Mouse (Mus musculus): ENCODE data around the gene Gpc5.
"Not testable (repeated sequence)": the region's sequence is repeated elsewhere in the genome, so short reads cannot be mapped to it uniquely, and the experiment has no call there.

Gene Gpc5

DNA sequence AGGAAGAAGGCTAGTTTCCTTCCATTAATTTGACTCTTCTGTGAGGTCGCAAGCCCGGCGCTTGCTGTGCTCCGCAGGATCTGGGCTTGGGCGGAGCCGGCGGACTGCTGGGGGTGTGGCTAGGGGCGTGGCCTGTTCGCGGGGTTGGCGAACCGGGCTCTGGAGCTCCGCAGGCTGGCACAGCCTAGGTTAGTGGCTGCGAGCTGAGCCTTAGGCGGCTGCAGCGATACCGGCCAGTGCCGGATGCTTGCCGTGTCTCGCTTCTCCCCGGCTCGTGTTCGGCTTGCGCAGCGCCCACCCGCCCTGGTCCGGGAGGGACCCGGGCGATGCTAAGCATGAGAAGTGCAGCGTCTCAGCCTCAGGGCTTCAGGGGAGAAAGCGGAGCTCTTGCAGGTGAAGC is at the start of gene Gpc5:
TSS of gene Gpc5 (plus strand) at position 135 of the 400 bp plus-strand sequence.
- peak; percentile 93 for DNase-seq (ENCODE audit: extremely low spot score)

DNA sequence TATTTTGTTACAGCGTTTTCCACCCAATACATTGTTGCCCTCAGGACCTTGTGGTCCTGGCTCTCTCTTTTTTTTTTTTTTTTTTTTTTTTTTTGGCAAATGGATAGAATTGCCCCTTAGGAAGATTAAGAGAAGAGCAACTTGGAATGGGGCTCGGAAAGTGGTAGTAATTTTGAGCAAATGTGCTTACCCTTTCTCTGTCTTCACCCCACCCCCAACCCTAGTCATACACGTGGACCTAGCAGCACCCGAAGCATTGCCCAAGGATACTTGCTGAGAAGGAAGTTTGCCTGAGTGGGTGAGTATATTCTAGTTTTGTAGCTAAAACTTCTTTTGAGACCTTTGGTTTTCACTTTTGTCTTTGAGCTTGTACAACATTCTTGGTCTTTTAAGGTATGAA is 49.4 kb upstream of the Gpc5 start:
- DNase-seq (ENCODE audit: extremely low spot score) = peak; percentile 56

DNA sequence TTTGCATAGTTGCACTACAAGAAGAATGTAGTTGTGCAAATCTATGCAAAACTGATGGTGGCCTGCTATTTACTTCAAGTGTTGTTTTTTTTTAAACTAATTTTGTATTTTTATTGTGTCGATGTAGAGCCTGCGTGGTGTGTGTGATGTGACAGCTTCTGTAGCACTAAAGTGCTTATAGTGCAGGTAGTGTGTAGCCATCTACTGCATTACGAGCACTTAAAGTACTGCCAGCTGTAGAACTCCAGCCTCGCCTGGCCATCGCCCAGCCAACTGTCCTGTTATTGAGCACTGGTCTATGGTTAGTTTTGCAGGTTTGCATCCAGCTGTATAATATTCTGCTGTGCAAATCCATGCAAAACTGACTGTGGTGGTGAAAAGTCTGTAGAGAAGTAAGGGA is 48.0 kb upstream of the Gpc5 start:
- DNase-seq (ENCODE audit: extremely low spot score) = no peak

DNA sequence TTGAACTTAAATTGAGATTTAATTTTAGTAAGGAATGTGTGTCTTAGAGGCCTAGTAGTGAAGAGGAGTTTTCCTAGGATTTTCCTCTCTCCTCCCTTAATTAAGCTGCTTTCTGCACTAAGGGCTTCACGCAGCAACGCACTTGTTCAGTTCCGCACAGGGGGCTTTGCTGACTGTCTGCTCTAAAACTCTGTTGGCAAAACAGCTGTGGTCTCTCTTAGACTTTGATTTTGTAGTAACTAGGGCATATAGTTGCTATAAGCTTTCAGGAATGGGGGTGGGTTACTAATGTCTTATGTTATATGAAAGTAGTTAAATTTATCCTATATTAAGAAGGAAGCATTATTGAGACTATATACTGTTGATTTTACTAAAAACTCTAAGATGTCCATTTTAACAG is 46.3 kb upstream of the Gpc5 start:
- DNase-seq (ENCODE audit: extremely low spot score) = no peak

DNA sequence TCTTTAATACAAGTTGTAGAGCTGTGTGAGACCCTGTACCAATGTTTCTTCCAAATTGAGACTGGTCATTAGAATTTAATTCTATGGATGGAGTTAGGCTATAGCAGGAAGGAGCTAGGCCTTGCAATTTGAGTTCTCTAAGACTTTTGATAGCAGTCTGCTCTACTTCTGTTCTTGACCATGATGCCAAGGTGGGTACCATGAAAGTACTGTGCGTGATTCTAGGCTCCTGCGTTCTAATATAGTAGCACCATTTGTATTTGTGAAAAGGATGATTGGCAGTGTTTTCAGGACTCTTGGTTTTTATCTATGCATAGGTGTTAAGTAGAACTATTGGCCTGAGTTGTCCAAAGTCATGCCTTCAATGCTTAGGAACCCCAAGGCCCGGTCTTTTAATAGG is 44.7 kb upstream of the Gpc5 start:
- DNase-seq (ENCODE audit: extremely low spot score) = no peak

DNA sequence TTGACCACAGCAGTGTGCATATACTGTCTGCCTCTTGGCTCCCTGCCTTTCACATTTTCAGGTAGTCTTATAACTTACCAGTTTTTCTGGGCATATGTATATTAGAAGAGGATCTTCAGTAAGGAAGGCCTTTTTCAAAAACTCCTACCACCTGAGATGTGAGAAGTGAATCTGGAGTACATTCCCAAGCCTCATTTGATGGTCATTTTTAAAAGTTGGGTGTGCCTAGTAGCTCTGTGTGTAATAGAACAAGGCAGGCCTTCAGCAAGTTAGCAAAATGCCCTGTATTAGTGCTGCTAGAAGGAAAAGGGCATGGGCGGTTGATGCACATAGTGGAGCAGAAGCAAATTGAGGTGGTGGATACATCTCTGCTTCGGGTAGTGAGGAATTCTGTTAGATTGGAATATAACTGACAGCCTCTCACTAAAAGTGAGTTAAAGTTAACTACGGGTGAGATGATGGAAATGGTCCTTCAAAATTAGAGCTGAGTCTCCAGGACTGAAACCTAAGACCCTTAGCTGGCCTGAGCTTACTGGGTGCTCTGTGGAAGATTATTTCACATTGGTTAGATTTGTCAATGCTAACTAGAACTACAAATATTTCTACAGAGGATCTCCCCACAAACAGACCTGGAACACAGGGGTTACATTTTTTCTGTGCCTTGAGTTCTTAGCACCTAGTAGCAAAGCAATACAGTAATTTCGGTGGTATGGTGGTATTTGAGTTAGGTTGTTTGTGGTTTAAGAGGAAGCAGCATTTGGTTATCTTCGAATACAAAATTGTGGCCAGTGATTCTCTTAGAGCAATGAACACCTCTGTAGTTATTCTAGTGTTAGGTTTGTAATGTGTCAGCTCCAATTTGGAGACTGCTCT is 43.8 kb upstream of the Gpc5 start:
- peak; percentile 38 for DNase-seq (ENCODE audit: extremely low spot score)

DNA sequence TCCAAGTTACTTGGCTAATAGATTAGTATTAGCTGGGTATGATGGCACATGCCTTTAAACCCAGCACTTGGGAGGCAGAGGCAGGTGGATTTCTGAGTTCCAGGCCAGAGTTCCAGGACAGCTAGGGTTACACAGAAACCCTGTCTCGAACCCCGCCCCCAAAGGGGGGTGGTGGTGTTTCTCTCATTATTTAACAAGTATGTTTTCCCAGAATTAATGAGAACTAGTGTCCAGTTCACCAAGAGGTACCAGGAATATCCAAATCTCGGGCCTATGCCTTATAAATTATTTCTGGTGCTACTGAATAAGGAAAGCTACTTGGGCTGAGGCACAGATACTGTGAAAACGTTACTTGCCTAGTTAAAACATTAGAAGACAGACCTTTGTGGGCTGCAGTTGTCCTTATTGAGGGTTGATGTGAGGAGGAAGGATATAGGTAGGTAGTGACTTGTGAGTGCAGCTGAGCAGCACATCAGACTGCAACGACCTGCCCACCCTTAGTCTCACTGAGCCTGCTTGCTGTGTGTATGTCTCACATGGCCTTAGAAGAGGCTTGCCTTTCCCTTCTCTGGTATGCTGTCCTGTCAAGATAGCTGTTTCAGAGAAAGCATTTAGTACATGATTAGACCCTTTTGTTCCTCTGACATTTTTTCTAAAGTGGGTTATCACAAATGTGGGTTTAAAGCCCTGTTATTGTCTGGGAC is 43.0 kb upstream of the Gpc5 start:
- DNase-seq (ENCODE audit: extremely low spot score) = peak; percentile 61

DNA sequence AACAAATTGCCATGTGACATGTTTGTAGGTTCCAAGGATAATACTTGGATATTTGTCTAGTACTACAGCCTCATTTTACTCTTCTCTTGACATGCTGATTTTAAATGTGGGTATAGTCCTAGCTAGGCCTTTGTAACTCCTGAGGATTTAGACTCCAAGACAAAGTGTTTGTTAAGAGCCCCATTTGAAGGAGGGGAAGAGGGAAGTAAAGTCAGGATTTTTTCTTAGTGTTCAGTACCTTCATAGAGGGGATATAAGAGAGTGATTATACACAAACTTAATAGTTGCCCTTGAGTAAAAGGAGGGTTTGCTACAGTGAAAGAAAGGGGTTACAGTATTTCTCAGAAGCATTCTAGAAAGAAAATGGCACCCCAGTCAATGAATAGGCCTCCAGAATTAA is 42.2 kb upstream of the Gpc5 start:
- DNase-seq (ENCODE audit: extremely low spot score) = no peak

DNA sequence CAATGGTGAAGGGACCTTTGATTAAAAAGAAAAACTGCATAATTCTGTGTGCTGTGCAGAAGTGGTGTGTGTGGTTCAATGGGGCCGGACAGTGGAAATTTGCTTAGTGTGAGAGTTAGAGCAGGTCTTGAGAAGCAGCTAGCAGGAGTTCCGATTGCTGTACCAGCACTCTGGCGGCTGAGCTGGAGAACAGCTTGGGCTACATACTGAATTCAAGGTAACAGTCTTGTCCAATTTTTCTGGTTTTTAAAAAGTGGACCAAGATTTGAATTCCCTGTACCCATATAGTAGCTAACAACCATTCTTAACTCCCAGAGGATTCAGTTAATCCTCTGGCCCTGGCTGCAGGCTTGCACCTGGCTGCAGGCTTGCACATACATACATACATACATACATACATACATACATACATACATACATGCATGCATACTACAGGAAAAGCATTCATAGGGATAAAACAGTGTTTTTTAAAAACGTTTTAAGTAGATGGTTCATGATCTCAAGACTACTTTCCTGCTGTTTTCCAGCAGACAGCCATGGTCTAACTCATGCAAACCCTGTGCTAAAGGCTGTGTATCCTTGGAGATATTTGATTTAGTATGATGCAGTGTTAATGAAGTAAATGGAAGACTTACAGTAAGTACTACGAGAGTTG is 40.8 kb upstream of the Gpc5 start:
- no peak for DNase-seq (ENCODE audit: extremely low spot score)

DNA sequence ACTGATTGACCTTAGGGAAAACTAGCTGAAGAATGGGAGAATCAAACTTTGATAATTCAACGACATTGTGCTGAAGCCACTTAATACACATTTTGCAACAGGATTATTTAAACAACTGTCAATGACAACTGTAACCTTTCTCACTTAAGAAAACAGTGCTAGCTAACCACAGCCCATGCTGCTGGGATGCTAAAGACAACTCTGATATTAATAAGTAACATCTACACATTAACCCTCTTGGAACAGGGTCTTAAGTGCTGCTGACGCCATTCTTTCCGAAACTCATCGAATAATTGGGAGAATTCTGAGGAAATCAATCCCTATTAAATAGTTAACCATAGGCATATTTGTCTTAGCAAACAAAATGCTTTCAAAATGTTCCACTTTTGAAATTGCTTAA is 39.6 kb upstream of the Gpc5 start:
- no peak for DNase-seq (ENCODE audit: extremely low spot score)

DNA sequence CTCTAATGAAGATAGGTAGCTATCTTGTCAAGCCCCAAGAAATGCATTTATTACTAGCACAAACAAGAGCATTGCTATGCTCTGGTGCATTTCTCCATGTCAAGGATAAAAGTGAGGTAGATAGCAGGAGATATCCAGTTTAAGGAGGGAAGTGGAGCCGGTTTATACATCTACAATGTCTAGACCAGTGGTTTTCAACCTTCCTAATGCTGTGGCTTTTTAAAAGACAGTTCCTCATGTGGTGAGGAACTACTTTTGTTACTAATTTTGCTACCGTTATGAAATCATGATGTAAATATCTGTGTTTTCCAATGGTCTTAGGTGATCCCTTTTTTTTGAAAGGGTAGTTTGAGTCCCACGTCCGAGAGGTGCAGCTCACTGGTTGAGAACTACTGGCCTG is 37.8 kb upstream of the Gpc5 start:
- no peak for DNase-seq (ENCODE audit: extremely low spot score)

DNA sequence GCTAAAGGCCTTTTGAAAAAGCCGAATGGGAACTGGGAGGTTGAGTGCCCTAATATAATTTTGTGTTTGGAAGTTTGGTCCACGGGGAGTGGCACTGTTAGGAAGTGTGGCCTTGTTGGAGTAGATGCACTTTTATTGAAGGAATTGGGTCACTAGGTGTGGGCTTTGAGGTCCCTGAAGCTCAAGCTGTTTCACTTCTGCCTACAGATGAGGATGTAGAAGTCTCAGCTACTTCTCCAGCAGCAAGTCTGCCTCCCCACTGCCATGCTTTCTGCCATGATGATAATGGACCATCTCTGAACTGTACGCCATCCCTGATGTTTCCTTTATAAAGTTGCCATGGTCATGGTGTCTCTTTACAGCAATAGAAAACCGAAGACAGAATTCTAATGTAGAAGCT is 34.5 kb upstream of the Gpc5 start:
- DNase-seq (ENCODE audit: extremely low spot score) = no peak

DNA sequence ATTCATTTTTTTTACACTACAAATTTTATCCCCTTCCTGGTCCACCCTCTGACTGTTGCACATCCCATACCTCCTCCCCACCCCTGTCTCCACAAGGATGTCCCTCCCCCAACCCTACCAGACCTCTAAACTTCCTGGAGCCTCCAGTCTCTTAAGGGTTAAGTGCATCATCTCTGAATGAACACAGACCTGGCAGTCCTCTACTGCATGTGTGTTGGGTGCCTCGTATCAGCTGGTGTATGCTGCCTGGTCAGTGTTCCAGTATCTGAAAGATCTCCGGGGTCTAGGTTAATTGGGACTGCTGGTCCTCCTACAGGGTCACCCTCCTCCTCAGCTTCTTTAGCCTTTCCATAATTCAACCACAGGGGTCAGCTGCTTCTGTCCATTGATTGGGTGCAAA is 25.9 kb upstream of the Gpc5 start:
- not testable (repeated sequence) for DNase-seq (ENCODE audit: extremely low spot score)

DNA sequence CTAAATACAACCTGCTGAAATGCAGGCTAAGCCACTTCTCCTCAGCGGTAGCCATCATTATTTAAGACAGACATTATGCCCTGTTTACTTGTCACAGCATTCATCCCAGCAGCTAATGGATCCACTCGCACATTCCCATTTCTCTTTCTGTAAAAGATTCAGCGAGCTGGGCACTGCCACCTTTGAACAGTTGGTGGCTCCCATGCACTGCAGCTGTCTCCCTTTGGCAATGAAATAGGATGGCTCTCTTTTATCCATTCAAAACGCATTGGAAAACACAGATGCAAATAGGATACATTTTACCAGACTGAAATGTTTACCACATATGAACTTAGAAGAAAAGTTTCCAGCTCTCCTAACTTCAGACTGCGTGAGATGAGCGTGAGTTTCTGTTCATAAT is 21.5 kb upstream of the Gpc5 start:
- DNase-seq (ENCODE audit: extremely low spot score) = no peak

DNA sequence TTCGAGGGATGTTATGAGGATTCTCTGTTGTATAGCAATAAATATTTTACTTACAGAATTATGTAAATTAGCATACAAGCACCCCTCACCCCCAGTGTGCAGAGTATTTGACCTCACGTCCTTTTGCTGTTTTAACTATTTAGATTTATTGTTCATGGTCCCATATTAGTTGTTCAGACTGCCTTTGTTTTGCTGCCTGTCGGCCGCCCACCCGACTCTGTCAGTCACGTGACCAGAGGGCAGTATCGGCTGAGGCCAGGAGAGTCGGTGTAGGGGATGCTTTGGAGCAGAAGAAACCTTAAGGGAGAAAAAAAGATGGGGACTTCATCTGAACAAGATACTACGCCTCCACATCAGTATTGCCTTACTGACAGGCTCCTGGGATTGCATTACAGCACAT is 14.7 kb upstream of the Gpc5 start:
- DNase-seq (ENCODE audit: extremely low spot score) = no peak

DNA sequence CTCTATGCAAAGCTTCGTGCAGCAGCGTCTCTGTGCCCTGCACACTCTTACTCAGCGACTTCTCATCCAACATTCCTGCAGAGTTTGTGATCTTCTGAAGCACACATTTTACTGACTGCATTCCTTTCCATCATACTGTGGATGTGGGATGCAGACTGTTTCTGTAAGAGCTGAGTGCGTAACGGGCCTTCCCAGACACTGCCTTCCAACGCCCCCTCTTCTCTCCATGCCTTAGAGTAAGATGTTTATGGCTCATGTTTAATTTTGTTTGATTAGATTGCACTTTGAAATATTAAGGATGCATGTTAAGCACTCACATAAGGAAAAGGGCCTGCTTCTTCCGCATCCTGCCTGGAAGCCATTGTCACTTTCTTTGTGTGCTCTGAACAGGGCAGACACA is 14.0 kb upstream of the Gpc5 start:
- no peak for DNase-seq (ENCODE audit: extremely low spot score)

DNA sequence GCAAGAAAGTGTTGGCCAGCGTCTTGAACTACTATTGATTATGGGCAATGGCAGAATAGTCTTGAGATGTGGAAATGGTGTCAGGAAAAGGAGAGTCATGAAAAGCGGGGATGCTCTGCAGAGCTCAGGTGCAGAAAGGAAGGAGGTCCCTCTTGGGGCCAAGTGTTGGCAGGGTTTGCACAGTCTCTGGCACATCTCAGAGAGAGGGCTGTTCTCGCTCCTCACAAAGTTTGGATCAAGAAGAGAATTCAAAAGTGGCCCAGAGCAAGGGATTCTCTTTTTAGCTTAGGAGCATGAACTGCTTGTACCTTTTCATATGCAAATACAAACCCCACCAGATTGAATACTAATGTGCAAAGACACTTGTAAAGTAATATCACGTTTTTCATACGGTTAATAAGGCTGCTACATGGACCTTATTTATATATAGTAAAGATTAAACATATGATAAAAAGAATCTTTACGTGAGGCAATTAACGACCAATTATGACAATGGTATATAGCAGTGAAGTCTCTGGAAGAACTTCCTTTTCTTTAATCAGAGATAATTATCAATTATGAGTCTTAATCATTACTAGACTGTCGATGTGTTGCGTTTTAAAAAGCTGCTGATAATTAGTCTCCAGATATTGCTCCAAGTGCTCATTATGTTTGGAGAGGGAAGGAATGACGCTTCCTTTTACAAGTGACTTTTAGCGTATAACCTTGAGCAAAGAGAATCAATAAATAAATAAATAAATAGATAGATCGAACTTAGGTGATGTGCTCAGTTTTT is 10.1 kb upstream of the Gpc5 start:
- no peak for DNase-seq (ENCODE audit: extremely low spot score)

DNA sequence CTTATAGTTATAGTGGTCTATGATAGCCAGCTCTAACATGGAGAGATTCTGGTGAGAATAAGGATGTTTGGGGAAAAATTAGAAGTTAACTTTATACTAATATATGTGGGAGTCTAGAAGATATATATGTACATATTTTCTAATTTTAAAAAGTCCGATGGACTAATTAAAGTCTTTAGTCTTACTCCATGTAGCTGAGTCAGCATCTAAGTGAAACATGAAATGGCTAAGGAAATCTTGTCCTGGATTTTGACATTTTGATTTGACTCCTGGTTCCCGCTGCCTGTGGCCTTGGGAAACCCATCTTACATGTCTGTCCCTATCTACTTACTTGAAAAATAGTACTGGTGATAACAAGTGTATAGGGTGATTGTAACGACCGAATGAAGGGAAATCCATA is 1.5 kb upstream of the Gpc5 start:
- no peak for DNase-seq (ENCODE audit: extremely low spot score)

DNA sequence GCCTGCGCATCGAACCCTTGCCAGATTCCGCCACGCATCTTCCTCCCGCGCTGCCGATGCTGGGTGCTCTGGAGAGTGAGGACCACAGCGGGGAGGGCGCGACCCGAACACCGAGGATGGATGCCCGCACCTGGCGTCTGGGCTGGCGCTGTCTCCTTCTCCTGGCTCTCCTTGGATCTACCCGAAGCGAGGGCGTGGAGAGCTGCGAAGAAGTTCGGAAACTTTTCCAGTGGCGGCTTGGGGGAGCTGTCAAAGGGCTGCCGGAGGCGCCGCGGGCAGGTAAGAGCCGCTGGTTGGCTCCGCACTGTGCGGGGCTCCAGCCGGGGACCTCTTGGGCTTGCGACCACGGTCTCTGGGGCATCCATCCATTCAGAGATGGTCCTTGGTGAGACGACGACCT is 495 bp downstream of the Gpc5 start:
- peak; percentile 30 for DNase-seq (ENCODE audit: extremely low spot score)

DNA sequence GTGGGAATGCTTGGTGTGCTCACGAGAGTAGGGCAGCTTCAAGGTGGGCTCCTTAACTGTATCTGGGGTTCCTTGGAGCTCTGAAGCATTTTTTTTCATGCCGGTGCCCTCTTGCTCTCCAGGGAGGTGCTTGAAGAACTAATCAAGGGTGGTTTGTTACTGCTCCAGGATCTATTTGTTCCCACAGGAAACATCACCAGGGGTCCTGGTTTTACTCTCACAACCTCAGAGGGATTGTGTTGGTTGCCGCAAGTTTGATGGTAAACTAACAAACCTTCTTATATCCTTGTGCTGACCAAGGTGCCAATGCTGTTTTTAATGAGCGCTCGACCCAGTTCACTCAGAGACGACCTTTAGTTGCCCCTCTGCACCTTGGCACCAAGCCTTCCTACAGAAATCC is 937 bp downstream of the Gpc5 start:
- peak; percentile 14 for DNase-seq (ENCODE audit: extremely low spot score)

DNA sequence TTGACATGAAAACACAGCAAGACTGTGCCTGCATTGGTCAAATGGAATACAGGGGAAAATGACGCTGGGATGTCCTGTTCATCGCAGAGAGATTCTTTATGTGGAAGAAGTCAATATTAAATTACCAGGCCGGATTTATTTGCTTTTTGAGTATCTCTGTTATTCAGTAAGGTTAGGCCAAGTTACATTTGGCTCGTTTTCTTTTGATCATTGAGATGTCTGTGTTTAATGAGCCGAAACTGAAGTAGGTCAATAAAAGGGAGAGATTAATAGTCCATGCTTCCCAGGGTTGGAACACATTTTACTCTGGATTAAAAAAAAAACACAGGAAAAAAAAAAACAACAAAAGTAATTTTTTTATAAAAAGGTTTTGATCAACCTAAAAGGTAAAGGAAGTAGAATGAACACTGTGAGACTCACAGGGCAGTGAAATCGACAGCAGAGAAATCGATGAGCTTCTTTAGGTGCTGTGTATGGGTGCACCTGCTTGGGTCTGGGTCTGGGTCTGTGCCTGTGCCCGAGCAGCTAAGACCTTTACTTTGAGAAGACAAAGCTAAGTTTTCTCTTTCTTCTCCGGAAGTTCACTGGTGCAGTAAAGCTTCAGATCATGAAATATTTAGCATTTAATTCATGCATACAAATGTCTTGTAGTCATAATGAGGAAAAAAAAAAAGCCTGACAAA is 8.7 kb downstream of the Gpc5 start:
- no peak for DNase-seq (ENCODE audit: extremely low spot score)

DNA sequence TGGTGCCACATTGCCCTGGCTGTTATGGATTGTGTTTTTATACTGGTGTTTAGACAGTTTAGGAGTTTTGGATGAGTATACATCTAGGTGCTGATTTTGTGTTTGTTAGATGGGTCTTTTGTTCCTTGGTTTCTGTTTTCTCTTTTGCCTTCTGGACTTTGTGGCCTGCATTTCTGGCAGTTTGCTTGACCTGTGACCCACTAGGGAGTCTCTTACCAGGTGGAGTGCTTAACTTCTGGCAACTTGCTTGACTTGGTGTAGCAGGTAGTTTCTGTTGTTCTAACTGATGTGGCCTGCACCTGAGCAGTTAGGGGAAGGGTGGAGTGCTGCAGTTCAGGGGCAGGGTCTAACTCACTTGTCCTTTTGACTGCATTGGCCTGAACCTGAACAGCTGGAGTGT is 14.3 kb downstream of the Gpc5 start:
- DNase-seq (ENCODE audit: extremely low spot score) = no peak
